Mouse (Mus musculus) bone marrow, adult 2 months (tissue): ENCODE measurements around the gene Pcdh9.

ENCODE experiments used
- CTCF ChIP-seq: fragments of 200-500 bp; IDR thresholded peaks from 2 replicates; pipeline ENCODE4 v1.5.1; 2011; ENCODE audit warnings: low read length, control low read depth; ENCODE audit not compliant: control insufficient read depth, insufficient read depth
- POLR2A ChIP-seq: fragments of 200-500 bp; IDR thresholded peaks from 2 replicates; pipeline ENCODE4 v1.6.1; 2011; ENCODE audit warnings: low read depth, mild to moderate bottlenecking, control low read depth, low read length, borderline replicate concordance; ENCODE audit not compliant: control insufficient read depth

- TF ChIP-seq CTCF: no peak
- no peak for TF ChIP-seq POLR2A
Observed at GRCm38 (mm10) chr14:93719208-93719607, 171.3 kb downstream of the Pcdh9 start.
